Mouse (Mus musculus): ENCODE results near the gene Il6st.

Il6st gene

GRCm38 (mm10) chr13:112523346-112523970 lies 59.6 kb downstream of the Il6st start:
- no peak for DNase-seq (ENCODE audit: low read depth, low spot score)

GRCm38 (mm10) chr13:112527186-112527585 lies 63.3 kb downstream of the Il6st start:
- DNase-seq (ENCODE audit: low read depth, low spot score): no peak

GRCm38 (mm10) chr13:112529893-112530292 lies 66.0 kb downstream of the Il6st start:
- peak; percentile 63 for DNase-seq (ENCODE audit: low read depth, low spot score)

GRCm38 (mm10) chr13:112532235-112532634 lies 68.4 kb downstream of the Il6st start:
- no peak for DNase-seq (ENCODE audit: low read depth, low spot score)

GRCm38 (mm10) chr13:112533556-112533955 lies 69.7 kb downstream of the Il6st start:
- no peak for DNase-seq (ENCODE audit: low read depth, low spot score)

- no peak for DNase-seq (ENCODE audit: low read depth, low spot score)
These were observed 72.7 kb downstream of the Il6st start for GRCm38 (mm10) chr13:112536611-112537010.

- no peak for DNase-seq (ENCODE audit: low read depth, low spot score)
These were observed 73.2 kb downstream of the Il6st start for GRCm38 (mm10) chr13:112537065-112537464.

- no peak for DNase-seq (ENCODE audit: low read depth, low spot score)
These were observed 76.7 kb downstream of the Il6st start for GRCm38 (mm10) chr13:112540616-112541015.

GRCm38 (mm10) chr13:112541223-112541975 lies 77.5 kb downstream of the Il6st start:
- DNase-seq (ENCODE audit: low read depth, low spot score): no peak

GRCm38 (mm10) chr13:112551641-112552548 lies 88.0 kb downstream of the Il6st start:
- no peak for DNase-seq (ENCODE audit: low read depth, low spot score)

GRCm38 (mm10) chr13:112553304-112553703 lies 89.4 kb downstream of the Il6st start:
- DNase-seq (ENCODE audit: low read depth, low spot score): no peak

GRCm38 (mm10) chr13:112556501-112556900 lies 92.6 kb downstream of the Il6st start:
- no peak for DNase-seq (ENCODE audit: low read depth, low spot score)

All from ES-CJ7 (cell line).